Mouse (Mus musculus): Measurements from ENCODE around the gene Tenm3. TPM values are rescaled to one million over a fixed set of nuclear protein-coding genes. Genes with fewer than 3 reads are reported as not detected.

Gene Tenm3
- total RNA-seq, 1 experiment from 2014 or later = not detected

- ATAC-seq (ENCODE audit: extremely low read depth, insufficient number of reproducible peaks, low FRiP score, poor library complexity, severe bottlenecking) = no peak
Observed at GRCm38 (mm10) chr8:48508641-48509599, 334.8 kb downstream of the Tenm3 start.

- no peak for ATAC-seq (ENCODE audit: extremely low read depth, insufficient number of reproducible peaks, low FRiP score, poor library complexity, severe bottlenecking)
Observed at GRCm38 (mm10) chr8:48507719-48508501, 335.8 kb downstream of the Tenm3 start.

GRCm38 (mm10) chr8:48492491-48492890 is 351.3 kb downstream of the Tenm3 start:
- no peak for ATAC-seq (ENCODE audit: extremely low read depth, insufficient number of reproducible peaks, low FRiP score, poor library complexity, severe bottlenecking)

- ATAC-seq (ENCODE audit: extremely low read depth, insufficient number of reproducible peaks, low FRiP score, poor library complexity, severe bottlenecking) = no peak
Observed at GRCm38 (mm10) chr8:48490635-48491165, 353.1 kb downstream of the Tenm3 start.

GRCm38 (mm10) chr8:48489936-48490634 is 353.7 kb downstream of the Tenm3 start:
- ATAC-seq (ENCODE audit: extremely low read depth, insufficient number of reproducible peaks, low FRiP score, poor library complexity, severe bottlenecking) = no peak

GRCm38 (mm10) chr8:48489417-48489816 is 354.3 kb downstream of the Tenm3 start:
- no peak for ATAC-seq (ENCODE audit: extremely low read depth, insufficient number of reproducible peaks, low FRiP score, poor library complexity, severe bottlenecking)

- ATAC-seq (ENCODE audit: extremely low read depth, insufficient number of reproducible peaks, low FRiP score, poor library complexity, severe bottlenecking) = no peak
Observed at GRCm38 (mm10) chr8:48488809-48489208, 354.9 kb downstream of the Tenm3 start.

GRCm38 (mm10) chr8:48484143-48484542 is 359.6 kb downstream of the Tenm3 start:
- no peak for ATAC-seq (ENCODE audit: extremely low read depth, insufficient number of reproducible peaks, low FRiP score, poor library complexity, severe bottlenecking)

- ATAC-seq (ENCODE audit: extremely low read depth, insufficient number of reproducible peaks, low FRiP score, poor library complexity, severe bottlenecking) = no peak
Observed at GRCm38 (mm10) chr8:48481709-48482671, 361.8 kb downstream of the Tenm3 start.

- ATAC-seq (ENCODE audit: extremely low read depth, insufficient number of reproducible peaks, low FRiP score, poor library complexity, severe bottlenecking) = no peak
Observed at GRCm38 (mm10) chr8:48477371-48477935, 366.3 kb downstream of the Tenm3 start.

GRCm38 (mm10) chr8:48476896-48477295 is 366.9 kb downstream of the Tenm3 start:
- ATAC-seq (ENCODE audit: extremely low read depth, insufficient number of reproducible peaks, low FRiP score, poor library complexity, severe bottlenecking) = no peak

GRCm38 (mm10) chr8:48467633-48468032 is 376.1 kb downstream of the Tenm3 start:
- ATAC-seq (ENCODE audit: extremely low read depth, insufficient number of reproducible peaks, low FRiP score, poor library complexity, severe bottlenecking) = no peak

- ATAC-seq (ENCODE audit: extremely low read depth, insufficient number of reproducible peaks, low FRiP score, poor library complexity, severe bottlenecking) = no peak
Observed at GRCm38 (mm10) chr8:48458373-48458772, 385.4 kb downstream of the Tenm3 start.

GRCm38 (mm10) chr8:48456328-48457124 is 387.2 kb downstream of the Tenm3 start:
- no peak for ATAC-seq (ENCODE audit: extremely low read depth, insufficient number of reproducible peaks, low FRiP score, poor library complexity, severe bottlenecking)

GRCm38 (mm10) chr8:48451247-48451635 is 392.5 kb downstream of the Tenm3 start:
- no peak for ATAC-seq (ENCODE audit: extremely low read depth, insufficient number of reproducible peaks, low FRiP score, poor library complexity, severe bottlenecking)

GRCm38 (mm10) chr8:48450397-48451246 is 393.1 kb downstream of the Tenm3 start:
- no peak for ATAC-seq (ENCODE audit: extremely low read depth, insufficient number of reproducible peaks, low FRiP score, poor library complexity, severe bottlenecking)
